Mouse (Mus musculus): Measurements from ENCODE around the gene Gm10097.

Gene Gm10097

DNA sequence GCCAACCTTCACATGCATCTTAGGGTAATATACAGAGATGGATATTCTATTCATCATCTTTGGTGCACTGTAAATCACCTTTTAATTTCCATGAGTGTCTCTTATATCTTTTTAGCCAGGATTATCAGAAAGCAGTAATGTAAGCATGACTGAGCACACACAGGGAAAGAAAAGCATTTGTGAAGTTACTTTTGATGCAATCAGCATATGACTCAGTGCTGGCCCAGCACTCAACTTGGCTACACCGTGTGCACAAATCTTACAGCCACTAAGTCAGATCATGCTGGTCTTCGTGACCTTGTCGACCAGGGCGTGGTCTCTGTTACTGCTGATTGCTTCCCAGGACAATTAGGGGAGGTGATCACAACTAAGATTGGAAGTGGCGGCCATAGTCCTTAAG lies 16.8 kb downstream of the Gm10097 start:
- DNase-seq (ENCODE audit: low read depth, low spot score), result no peak

GRCm38 (mm10) chr10:5086329-5086728 lies 17.3 kb downstream of the Gm10097 start:
- DNase-seq (ENCODE audit: low read depth, low spot score), result no peak

DNA sequence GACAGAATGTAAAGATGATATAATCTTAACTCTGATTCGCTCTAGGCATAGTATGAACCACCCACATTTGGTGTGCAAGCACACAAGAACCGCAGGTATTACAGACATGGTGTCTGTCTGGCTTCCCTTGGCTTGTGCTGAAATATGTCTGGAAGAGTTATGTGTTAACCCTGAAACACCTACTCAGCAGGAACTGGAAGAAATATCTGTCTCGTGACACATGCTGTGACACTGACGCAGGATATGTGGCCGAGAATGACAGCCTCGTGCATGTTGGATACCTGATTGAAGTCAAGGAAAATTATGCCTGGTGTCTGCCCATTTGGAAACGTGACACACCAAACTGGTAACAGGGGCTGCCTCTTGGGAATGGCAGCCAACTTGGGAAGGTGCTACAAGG lies 18.3 kb downstream of the Gm10097 start:
- DNase-seq (ENCODE audit: low read depth, low spot score), result no peak

DNA sequence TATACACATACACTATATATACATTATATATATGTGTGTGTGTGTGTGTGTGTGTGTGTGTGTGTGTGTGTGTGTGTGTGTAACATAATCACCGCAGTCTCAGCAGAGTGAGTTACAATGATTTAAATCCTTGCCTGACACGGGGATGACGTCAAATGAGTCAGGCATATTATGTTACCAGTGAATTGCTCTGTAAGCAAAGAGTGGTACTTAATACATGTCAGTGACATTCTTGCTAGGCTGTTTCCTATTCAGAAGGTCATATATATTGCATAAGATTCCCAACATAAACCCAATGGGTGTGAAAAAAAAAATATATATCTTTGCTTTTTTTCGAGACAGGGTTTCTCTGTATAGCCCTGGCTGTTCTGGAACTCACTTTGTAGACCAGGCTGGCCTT lies 20.1 kb downstream of the Gm10097 start:
- DNase-seq (ENCODE audit: low read depth, low spot score), result no peak

- peak; percentile 43 for DNase-seq (ENCODE audit: low read depth, low spot score)
Observed at GRCm38 (mm10) chr10:5096996-5097753, 28.2 kb downstream of the Gm10097 start.

DNA sequence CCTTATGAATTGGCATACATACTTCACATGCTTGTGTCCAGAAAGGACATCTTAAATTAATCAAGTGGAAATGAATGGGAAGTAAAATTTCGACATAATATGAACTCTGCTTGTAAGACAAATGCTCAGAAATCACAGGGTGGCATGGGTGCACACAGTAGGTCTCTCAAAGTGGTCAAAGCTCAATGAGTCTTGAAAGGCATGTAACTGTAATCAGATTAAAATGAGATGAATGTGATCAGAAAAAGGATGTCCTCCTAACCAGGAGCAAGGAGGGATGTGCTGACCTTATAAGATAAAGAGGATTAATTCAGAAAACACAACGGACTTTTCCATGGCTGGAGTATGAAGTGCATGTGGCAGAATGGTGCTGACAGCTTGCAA lies 28.8 kb downstream of the Gm10097 start:
- no peak for DNase-seq (ENCODE audit: low read depth, low spot score)

GRCm38 (mm10) chr10:5110773-5111172 lies 41.8 kb downstream of the Gm10097 start:
- no peak for DNase-seq (ENCODE audit: low read depth, low spot score)

- DNase-seq (ENCODE audit: low read depth, low spot score), result no peak
Observed at GRCm38 (mm10) chr10:5116155-5116554, 47.2 kb downstream of the Gm10097 start.

GRCm38 (mm10) chr10:5116720-5117119 lies 47.7 kb downstream of the Gm10097 start:
- no peak for DNase-seq (ENCODE audit: low read depth, low spot score)

All from telencephalon, adult 2 months (tissue).